Mouse (Mus musculus) liver, adult 2 months (tissue): Measurements from ENCODE around the gene Adamts7. TPM values are rescaled to one million over a fixed set of nuclear protein-coding genes. Genes with fewer than 3 reads are reported as not detected.

Source experiments
- DNase-seq: peaks from one replicate; pipeline ENCODE4 v3.0.0-alpha.2; 2011; ENCODE audit warnings: low read depth, low spot score; ENCODE audit errors: extremely low read depth
- H3K27ac ChIP-seq: fragments of 200-500 bp; replicated peaks from 2 replicates; pipeline ENCODE4 v1.5.1; 2012; ENCODE audit warnings: low read depth, mild to moderate bottlenecking, control low read depth, inconsistent platforms, low read length; ENCODE audit not compliant: insufficient read depth
- H3K27me3 ChIP-seq: fragments of 200-500 bp; 2 replicates; pipeline ENCODE4 v1.6.1; 2012; ENCODE audit warnings: mild to moderate bottlenecking, moderate library complexity, low read length, inconsistent platforms; ENCODE audit not compliant: control insufficient read depth, insufficient read depth
- H3K36me3 ChIP-seq: fragments of 200-500 bp; 2 replicates; pipeline ENCODE4 v1.6.1; 2012; ENCODE audit warnings: low read length, inconsistent platforms; ENCODE audit not compliant: control insufficient read depth, insufficient read depth
- H3K4me1 ChIP-seq: fragments of 200-500 bp; 2 replicates; pipeline ENCODE4 v1.6.1; 2011; ENCODE audit warnings: low read length; ENCODE audit not compliant: control insufficient read depth, insufficient read depth
- H3K4me3 ChIP-seq: fragments of 200-500 bp; 2 replicates; pipeline ENCODE4 v1.5.1; 2011; ENCODE audit warnings: low read depth, mild to moderate bottlenecking, control low read depth, low read length, moderate library complexity; ENCODE audit not compliant: insufficient read depth
- H3K79me2 ChIP-seq: fragments of 200-500 bp; 2 replicates; pipeline ENCODE4 v1.6.1; 2012; ENCODE audit warnings: inconsistent platforms, mild to moderate bottlenecking, low read length, moderate library complexity; ENCODE audit not compliant: control insufficient read depth, insufficient read depth
- H3K9ac ChIP-seq: fragments of 200-500 bp; 2 replicates; pipeline ENCODE4 v1.6.1; 2012; ENCODE audit warnings: low read depth, mild to moderate bottlenecking, control low read depth, inconsistent platforms, low read length
- CTCF ChIP-seq: fragments of 200-500 bp; IDR thresholded peaks from 2 replicates; pipeline ENCODE4 v1.5.1; 2011; ENCODE audit warnings: low read depth, low read length, control low read depth
- POLR2A ChIP-seq: fragments of 200-500 bp; IDR thresholded peaks from 2 replicates; pipeline ENCODE4 v1.6.1; 2011; ENCODE audit warnings: low read length, control low read depth; ENCODE audit not compliant: insufficient read depth; ENCODE audit errors: extremely low read depth
- WGBS: fragments of 180-500 bp; shearing (Covaris S2); methylation state at CpG from one replicate; pipeline ENCODE4 v1.1.7; 2018; 5-methylcytosine and 5-hydroxymethylcytosine counted together
- polyA plus RNA-seq: library from polyadenylated mRNA; depleted of rRNA; stranded (reverse); fragments of >200 nt; gene quantifications from 2 replicates; pipeline ENCODE4 v1.2.3, GENCODE M21; 2012
- total RNA-seq: library from RNA; depleted of rRNA; stranded (reverse); fragments of >200 nt; gene quantifications from 2 replicates; pipeline ENCODE4 v1.2.3, GENCODE M21; 2014

Gene Adamts7
- total and polyA plus RNA-seq, 2 experiments = 2.7 to 21.8 TPM

- no peaks in the 10 kb centered on the region for H3K79me2 ChIP-seq
- H3K36me3 ChIP-seq = no peaks in the 10 kb centered on the region
- WGBS = 21% methylated on average over 4 of the region's 4 CpGs
- TF ChIP-seq POLR2A (no peak), CTCF (no peak)
- DNase-seq = peak; percentile 99
- no peak overlapping the region for H3K4me3 ChIP-seq
- peaks cover 13% of the 10 kb centered on the region for H3K4me1 ChIP-seq
- no peak overlapping the region for H3K9ac ChIP-seq
- no peaks in the 10 kb centered on the region for H3K27me3 ChIP-seq
- H3K27ac ChIP-seq = peak overlapping the region; percentile 74
Measured at GRCm38 (mm10) chr9:90165590-90165989, 2.7 kb downstream of the Adamts7 start.

- peaks cover 13% of the 10 kb centered on the region for H3K4me1 ChIP-seq
- H3K4me3 ChIP-seq = no peak overlapping the region
- H3K36me3 ChIP-seq = no peaks in the 10 kb centered on the region
- peak overlapping the region; percentile 2 for H3K27ac ChIP-seq
- peak; percentile 91 for DNase-seq
- TF ChIP-seq POLR2A (no peak), CTCF (no peak)
- no peaks in the 10 kb centered on the region for H3K27me3 ChIP-seq
- no peak overlapping the region for H3K9ac ChIP-seq
- 3% methylated on average over 5 of the region's 5 CpGs for WGBS
- H3K79me2 ChIP-seq = no peaks in the 10 kb centered on the region
Measured at GRCm38 (mm10) chr9:90166615-90167014, 3.7 kb downstream of the Adamts7 start.

- WGBS = 90% methylated on average over 4 of the region's 4 CpGs
- Histone ChIP-seq H3K27me3 (no peaks in the 10 kb centered on the region), H3K79me2 (no peaks in the 10 kb centered on the region), H3K4me1 (peaks cover 9% of the 10 kb centered on the region), H3K36me3 (no peaks in the 10 kb centered on the region), H3K4me3 (no peak overlapping the region), H3K9ac (no peak overlapping the region), H3K27ac (no peak overlapping the region)
- DNase-seq = no peak
- TF ChIP-seq POLR2A (no peak), CTCF (no peak)
Measured at GRCm38 (mm10) chr9:90169965-90170364, 7.1 kb downstream of the Adamts7 start.

- DNase-seq = no peak
- H3K4me3 ChIP-seq = no peak overlapping the region
- no peaks in the 10 kb centered on the region for H3K79me2 ChIP-seq
- H3K9ac ChIP-seq = no peak overlapping the region
- WGBS = 97% methylated on average over 19 of the region's 19 CpGs
- TF ChIP-seq CTCF = no peak
- TF ChIP-seq POLR2A = no peak
- no peaks in the 10 kb centered on the region for H3K27me3 ChIP-seq
- H3K27ac ChIP-seq = no peak overlapping the region
- H3K4me1 ChIP-seq = no peaks in the 10 kb centered on the region; the same call in 1 of the 2 replicates
- no peaks in the 10 kb centered on the region for H3K36me3 ChIP-seq
Measured at GRCm38 (mm10) chr9:90171421-90171820, 8.6 kb downstream of the Adamts7 start.

GRCm38 (mm10) chr9:90172528-90173321, 9.9 kb downstream of the Adamts7 start:
- DNase-seq = no peak
- Histone ChIP-seq H3K4me1 (no peaks in the 10 kb centered on the region), H3K36me3 (no peaks in the 10 kb centered on the region), H3K79me2 (no peaks in the 10 kb centered on the region), H3K27me3 (no peaks in the 10 kb centered on the region), H3K27ac (no peak overlapping the region), H3K4me3 (no peak overlapping the region), H3K9ac (no peak overlapping the region)
- TF ChIP-seq POLR2A = no peak
- TF ChIP-seq CTCF = no peak
- WGBS = 91% methylated on average over 8 of the region's 8 CpGs

GRCm38 (mm10) chr9:90173330-90173729, 10.5 kb downstream of the Adamts7 start:
- Histone ChIP-seq H3K9ac (no peak overlapping the region), H3K27me3 (no peaks in the 10 kb centered on the region), H3K4me1 (no peaks in the 10 kb centered on the region), H3K27ac (no peak overlapping the region), H3K4me3 (no peak overlapping the region), H3K36me3 (no peaks in the 10 kb centered on the region), H3K79me2 (no peaks in the 10 kb centered on the region)
- 90% methylated on average over 3 of the region's 3 CpGs for WGBS
- TF ChIP-seq POLR2A = no peak
- TF ChIP-seq CTCF = no peak
- no peak for DNase-seq
